Mouse (Mus musculus): Measurements from ENCODE around the gene Tk1.

DNA sequence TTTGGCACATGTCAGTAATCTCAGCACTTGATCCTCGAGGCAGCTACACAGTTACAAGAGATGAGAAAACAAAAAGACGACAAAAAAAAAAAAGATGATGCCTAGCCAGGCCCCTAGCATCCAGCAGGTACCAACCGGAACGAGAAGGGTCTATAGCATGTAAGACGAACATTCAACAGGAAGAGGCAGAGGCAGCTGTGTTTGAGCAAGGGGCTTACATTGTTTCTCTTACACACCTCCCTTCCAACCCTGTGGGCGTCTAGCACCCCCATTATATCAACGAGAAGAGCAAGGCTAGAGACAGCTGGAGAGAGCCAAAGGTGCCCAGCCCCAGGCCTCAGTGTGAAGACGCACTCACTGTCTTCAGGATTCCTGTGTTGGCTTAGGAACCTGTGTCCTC lies 1.0 kb upstream of the Tk1 start:
- TF ChIP-seq E2F4 (IDR thresholded peaks at IDR 0.05; ENCODE audit: insufficient read depth) = no peak
- peak; percentile 8 for TF ChIP-seq POLR2AphosphoS2 (IDR thresholded peaks at IDR 0.05; ENCODE audit: insufficient read length, low read depth)
- no peak for TF ChIP-seq MYOG (IDR thresholded peaks at IDR 0.05; ENCODE audit: control insufficient read depth in 1 of 3, insufficient read depth in 1 of 3, insufficient read length in 2 of 3, low read depth in 2 of 3)
- no peak for TF ChIP-seq POLR2A (IDR thresholded peaks at IDR 0.05; ENCODE audit: insufficient read length, low read depth)
- TF ChIP-seq MAX (IDR thresholded peaks at IDR 0.05; ENCODE audit: low read depth) = no peak
- no peak for TF ChIP-seq TCF12 (IDR thresholded peaks at IDR 0.05; ENCODE audit: insufficient read depth, poor library complexity, severe bottlenecking)
- no peak for TF ChIP-seq MYOD1 (IDR thresholded peaks at IDR 0.05; ENCODE audit: control insufficient read depth in 1 of 3, insufficient read length in 2 of 3, low read depth in 2 of 3)
- TF ChIP-seq USF1 (IDR thresholded peaks at IDR 0.05; ENCODE audit: low read depth) = no peak
- TF ChIP-seq SRF (IDR thresholded peaks at IDR 0.05; ENCODE audit: control insufficient read depth, insufficient read length, low read depth) = no peak
